Mouse (Mus musculus): Measurements from ENCODE around the gene Chst14. TPM values are rescaled to one million over a fixed set of nuclear protein-coding genes. Genes with fewer than 3 reads are reported as not detected.

Chst14 gene
- total and polyA plus RNA-seq, 3 experiments: 4.7 to 8.4 (median 5.1) TPM

GRCm38 (mm10) chr2:118905433-118906117, 20.7 kb upstream of the Chst14 start:
- H3K27me3 ChIP-seq (replicated peaks): peaks cover 2% of the 10 kb centered on the region
- dilution Hi-C loops (cut with MboI; ENCODE audit: extremely low pct_ligation_motif_present, extremely low pct_unique_long_range_greater_than_20kb, low sequenced_read_pairs): no loop called here
- no peaks in the 10 kb centered on the region for H3K9me3 ChIP-seq (replicated peaks; ENCODE audit: low read length)
- peak; percentile 32 for TF ChIP-seq MEF2A (IDR thresholded peaks at IDR 0.05; ENCODE audit: borderline replicate concordance, low read depth, low read length)
- no peak for TF ChIP-seq GABPA (IDR thresholded peaks at IDR 0.05; ENCODE audit: insufficient replicate concordance, low read depth, low read length)
- TF ChIP-seq POLR2AphosphoS2 (IDR thresholded peaks at IDR 0.05; ENCODE audit: low read depth, low read length): no peak
- TF ChIP-seq TBP (conservative IDR thresholded peaks at IDR 0.05; ENCODE audit: low read depth, low read length): 0 out of 2 replicates have a peak, but pooled peaks have one; percentile 37
- TF ChIP-seq CHD1 (IDR thresholded peaks at IDR 0.05; ENCODE audit: low read depth, low read length): peak; percentile 59; the same call in 1 of the 2 replicates
- TF ChIP-seq NELFE (IDR thresholded peaks at IDR 0.05; ENCODE audit: low read depth, low read length): no peak; the same call in 1 of the 2 replicates
- peak; percentile 60; the same call in 1 of the 2 replicates for TF ChIP-seq CHD2 (IDR thresholded peaks at IDR 0.05; ENCODE audit: low read length)
- peak; percentile 31; the same call in 1 of the 2 replicates for TF ChIP-seq HCFC1 (IDR thresholded peaks at IDR 0.05; ENCODE audit: low read depth, low read length)
- no peak for TF ChIP-seq MAFK (IDR thresholded peaks at IDR 0.05; ENCODE audit: insufficient replicate concordance, low read length)
- TF ChIP-seq ELF1 (IDR thresholded peaks at IDR 0.05; ENCODE audit: low read depth, low read length): peak; percentile 73
- no peak; the same call in none of the 2 replicates for TF ChIP-seq MAX (IDR thresholded peaks at IDR 0.05; ENCODE audit: low read length)
- TF ChIP-seq E2F4 (IDR thresholded peaks at IDR 0.05; ENCODE audit: insufficient replicate concordance, low read depth, low read length): no peak
- peak; percentile 28; the same call in 1 of the 2 replicates for TF ChIP-seq BHLHE40 (IDR thresholded peaks at IDR 0.05; ENCODE audit: low read depth, low read length)
- TF ChIP-seq ZC3H11A (IDR thresholded peaks at IDR 0.05; ENCODE audit: low read depth, low read length): no peak
- TF ChIP-seq USF1 (IDR thresholded peaks at IDR 0.05; ENCODE audit: low read depth, low read length): no peak
- TF ChIP-seq JUND (conservative IDR thresholded peaks at IDR 0.05; ENCODE audit: low read depth, low read length): peak; percentile 21; the same call in 1 of the 2 replicates
- TF ChIP-seq ZNF384 (IDR thresholded peaks at IDR 0.05; ENCODE audit: low read depth, low read length): peak; percentile 92
- no peak for TF ChIP-seq CTCF (conservative IDR thresholded peaks at IDR 0.05 in 1 of 2, IDR thresholded peaks at IDR 0.05 in 1 of 2; ENCODE audit: low read depth in 2 of 2, low read length in 2 of 2)
- no peak for TF ChIP-seq USF2 (conservative IDR thresholded peaks at IDR 0.05; ENCODE audit: low read depth, low read length)
- TF ChIP-seq SIN3A (IDR thresholded peaks at IDR 0.05; ENCODE audit: low read length): peak; percentile 76
- no peak for TF ChIP-seq ZKSCAN1 (IDR thresholded peaks at IDR 0.05; ENCODE audit: borderline replicate concordance, low read depth, low read length)
- peak; percentile 48; the same call in 1 of the 2 replicates for TF ChIP-seq ZMIZ1 (IDR thresholded peaks at IDR 0.05; ENCODE audit: low read depth, low read length)
- TF ChIP-seq TCF12 (IDR thresholded peaks at IDR 0.05; ENCODE audit: low read depth, low read length): peak; percentile 67
- peak; percentile 75 for TF ChIP-seq MYC (IDR thresholded peaks at IDR 0.05; ENCODE audit: low read depth, low read length)
- peak; percentile 14 for TF ChIP-seq RCOR1 (conservative IDR thresholded peaks at IDR 0.05; ENCODE audit: low read depth, low read length)
- peak; percentile 53 for TF ChIP-seq POLR2A (IDR thresholded peaks at IDR 0.05; ENCODE audit: low read depth, low read length)
- peak; percentile 56 for TF ChIP-seq ETS1 (conservative IDR thresholded peaks at IDR 0.05; ENCODE audit: low read depth, low read length)
- TF ChIP-seq EP300 (IDR thresholded peaks at IDR 0.05; ENCODE audit: low read length): peak; percentile 78
- 0 out of 2 replicates have a peak, but pooled peaks have one; percentile 12 for TF ChIP-seq UBTF (IDR thresholded peaks at IDR 0.05; ENCODE audit: low read depth, low read length)
- no peak; the same call in 1 of the 2 replicates for TF ChIP-seq SMC3 (IDR thresholded peaks at IDR 0.05; ENCODE audit: low read depth, low read length)
- no peak; the same call in none of the 2 replicates for TF ChIP-seq JUN (IDR thresholded peaks at IDR 0.05; ENCODE audit: insufficient read depth, low read depth, low read length)
- no peak for TF ChIP-seq NRF1 (IDR thresholded peaks at IDR 0.05; ENCODE audit: low read depth, low read length)
- no peak for TF ChIP-seq RAD21 (IDR thresholded peaks at IDR 0.05; ENCODE audit: low read depth, low read length)
- no peak for TF ChIP-seq PAX5 (IDR thresholded peaks at IDR 0.05; ENCODE audit: low read length)
- peak; percentile 30 for TF ChIP-seq IRF4 (IDR thresholded peaks at IDR 0.05; ENCODE audit: low read depth, low read length)
- TF ChIP-seq MXI1 (IDR thresholded peaks at IDR 0.05; ENCODE audit: low read depth, low read length): 0 out of 2 replicates have a peak, but pooled peaks have one; percentile 27
- no peak for TF ChIP-seq KAT2A (IDR thresholded peaks at IDR 0.05; ENCODE audit: insufficient replicate concordance, low read length)
- peak; percentile 76 for TF ChIP-seq MAZ (IDR thresholded peaks at IDR 0.05; ENCODE audit: low read depth, low read length)
- DNase-seq (ENCODE audit: extremely low read depth): peak; percentile 96
- peak overlapping the region; percentile 98 for H3K27ac ChIP-seq (ENCODE audit: insufficient read depth, low read depth)
- H3K79me2 ChIP-seq (replicated peaks; ENCODE audit: control insufficient read depth, extremely low read depth, insufficient read depth, poor library complexity, severe bottlenecking): peaks cover 84% of the 10 kb centered on the region
- peak overlapping the region; percentile 71 to 92 (median 87) for H3K4me3 ChIP-seq (replicated peaks in 1 of 3; ENCODE audit: low read depth in 2 of 3, low read length in 2 of 3, poor library complexity in 1 of 3)
- peaks cover 21 to 65% of the 10 kb centered on the region in 2 experiments for H3K4me1 ChIP-seq (ENCODE audit: control insufficient read depth in 1 of 2, insufficient read depth in 2 of 2)
- H3K9ac ChIP-seq (ENCODE audit: insufficient read depth, low read depth): peak overlapping the region; percentile 87; the same call in 1 of the 2 replicates
- in situ Hi-C loops (cut with MboI; ENCODE audit: low pct_ligation_motif_present, low pct_unique_long_range_greater_than_20kb, low sequenced_read_pairs): no loop called here
- H3K36me3 ChIP-seq (replicated peaks in 1 of 2; ENCODE audit: control insufficient read depth in 1 of 2, insufficient read depth in 1 of 2, low read length in 1 of 2): peaks cover 0 to 2% of the 10 kb centered on the region in 2 experiments
- peak overlapping the region; percentile 94 for H3K4me2 ChIP-seq (ENCODE audit: insufficient read depth, low read depth, poor library complexity, severe bottlenecking)

Measured in CH12.LX (cell line).